Mouse (Mus musculus): ENCODE measurements at regions not wholly inside any gene's neighbourhood (a gene's known extent, or its start where the extent isn't known, plus 50 kb on each side); places are given as distances from the start of the nearest gene placed in this dataset.
"Not testable (repeated sequence)": the region's sequence is repeated elsewhere in the genome, so short reads cannot be mapped to it uniquely, and the experiment has no call there.

DNA sequence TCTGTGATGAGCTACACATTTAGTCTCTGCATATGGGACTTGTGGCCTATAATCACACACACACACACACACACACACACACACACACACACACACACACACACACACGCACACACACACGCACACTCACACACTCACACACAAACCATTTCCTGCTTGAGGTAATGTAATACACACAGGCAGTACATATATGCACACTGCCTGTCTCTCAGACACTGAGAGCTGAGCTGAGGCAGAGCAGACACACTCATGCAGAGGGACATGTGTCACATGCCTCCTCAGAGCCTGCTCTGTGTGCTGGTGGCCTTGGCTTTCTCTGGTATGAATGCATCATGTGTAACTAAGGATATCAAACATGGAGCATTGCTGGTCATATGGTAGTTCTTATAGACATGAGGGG is 772.1 kb upstream of the Olfr1507 start:
- TF ChIP-seq EP300, CTCF (IDR thresholded peaks at IDR 0.05; ENCODE audit: low read depth): not testable (repeated sequence)
